Mouse (Mus musculus) layer of hippocampus, postnatal 25 days (tissue): ENCODE data around the gene Ccdc177. TPM values are rescaled to one million over a fixed set of nuclear protein-coding genes. Genes with fewer than 3 reads are reported as not detected.

ENCODE experiments used
- DNase-seq, 2 experiments: peaks; one replicate each; pipeline ENCODE4 v3.0.0; 2022; ENCODE audit warnings: mixed read lengths in 2 of 2, low spot score in 1 of 2; ENCODE audit errors: extremely low spot score in 1 of 2
- total RNA-seq, 2 experiments: library from RNA; stranded (reverse); gene quantifications; 2 replicates each; pipeline ENCODE4 v1.2.3; 2021

The Ccdc177 gene
- total RNA-seq, 2 experiments from 2014 or later, result 17.6 to 19.2 TPM

- peak in 1 of 2 experiments; percentile 30 for DNase-seq
Observed at GRCm38 (mm10) chr12:80739482-80739881, 21.0 kb downstream of the Ccdc177 start.

- no peak for DNase-seq
Observed at GRCm38 (mm10) chr12:80737283-80737600, 23.2 kb downstream of the Ccdc177 start.

- DNase-seq, result peak; percentile 41 to 62
Observed at GRCm38 (mm10) chr12:80736464-80737282, 23.8 kb downstream of the Ccdc177 start.

- no peak for DNase-seq
Observed at GRCm38 (mm10) chr12:80734526-80735470, 25.7 kb downstream of the Ccdc177 start.

GRCm38 (mm10) chr12:80730567-80730966, 29.9 kb downstream of the Ccdc177 start:
- DNase-seq, result peak; percentile 36 to 56

- DNase-seq, result no peak
Observed at GRCm38 (mm10) chr12:80729758-80730530, 30.5 kb downstream of the Ccdc177 start.

- no peak for DNase-seq
Observed at GRCm38 (mm10) chr12:80728814-80729213, 31.7 kb downstream of the Ccdc177 start.

- DNase-seq, result no peak
Observed at GRCm38 (mm10) chr12:80728207-80728606, 32.3 kb downstream of the Ccdc177 start.

GRCm38 (mm10) chr12:80724853-80725559, 35.5 kb downstream of the Ccdc177 start:
- DNase-seq, result peak; percentile 88 to 99

GRCm38 (mm10) chr12:80721458-80721857, 39.0 kb downstream of the Ccdc177 start:
- DNase-seq, result no peak

- DNase-seq, result no peak
Observed at GRCm38 (mm10) chr12:80720507-80720906, 40.0 kb downstream of the Ccdc177 start.

GRCm38 (mm10) chr12:80719141-80719540, 41.3 kb downstream of the Ccdc177 start:
- DNase-seq, result no peak

- DNase-seq, result no peak
Observed at GRCm38 (mm10) chr12:80715915-80716314, 44.6 kb downstream of the Ccdc177 start.

- DNase-seq, result peak in 1 of 2 experiments; percentile 28
Observed at GRCm38 (mm10) chr12:80706915-80707604, 53.4 kb downstream of the Ccdc177 start.

- DNase-seq, result no peak
Observed at GRCm38 (mm10) chr12:80706208-80706914, 54.1 kb downstream of the Ccdc177 start.
